Mouse (Mus musculus) CD8-positive naive resting alpha-beta T cell, adult 2 months (primary cell): ENCODE data around the gene Prcd.
"Not testable (repeated sequence)": the region's sequence is repeated elsewhere in the genome, so short reads cannot be mapped to it uniquely, and the experiment has no call there.

ENCODE experiments used
- DNase-seq, 2 experiments: peaks; one replicate each; pipeline ENCODE4 v3.0.0; 2022; ENCODE audit warnings: low read depth in 2 of 2, low spot score in 2 of 2

The Prcd gene

GRCm38 (mm10) chr11:116648213-116648921 is 5.0 kb upstream of the Prcd start:
- DNase-seq: no peak

- no peak for DNase-seq
These were observed 4.4 kb upstream of the Prcd start for GRCm38 (mm10) chr11:116648976-116649375.

GRCm38 (mm10) chr11:116649711-116650337 is 3.5 kb upstream of the Prcd start:
- DNase-seq: no peak

- no peak for DNase-seq
These were observed 2.5 kb upstream of the Prcd start for GRCm38 (mm10) chr11:116650811-116651210.

DNA sequence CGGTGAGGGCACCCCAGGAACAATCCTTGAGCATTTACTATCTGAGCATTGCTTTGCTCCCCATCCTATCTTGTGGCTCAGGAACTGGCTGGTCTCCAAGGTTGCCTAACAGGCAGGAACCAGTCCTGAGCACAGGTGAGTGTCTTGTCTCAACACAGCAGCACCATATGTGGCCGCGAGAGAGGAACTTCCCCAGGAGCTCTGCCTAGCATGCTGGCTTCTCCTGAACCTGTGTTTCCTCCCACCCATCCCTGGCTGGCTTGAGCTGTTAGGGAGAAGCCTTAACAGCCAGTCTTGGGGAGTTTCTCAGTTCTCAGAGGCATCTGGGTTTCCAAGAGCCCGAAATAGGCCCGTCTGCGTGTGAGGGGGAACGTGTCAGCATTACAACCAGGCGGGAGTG is 2.0 kb upstream of the Prcd start:
- DNase-seq: no peak

- no peak for DNase-seq
These were observed 820 bp upstream of the Prcd start for GRCm38 (mm10) chr11:116652330-116653098.

DNA sequence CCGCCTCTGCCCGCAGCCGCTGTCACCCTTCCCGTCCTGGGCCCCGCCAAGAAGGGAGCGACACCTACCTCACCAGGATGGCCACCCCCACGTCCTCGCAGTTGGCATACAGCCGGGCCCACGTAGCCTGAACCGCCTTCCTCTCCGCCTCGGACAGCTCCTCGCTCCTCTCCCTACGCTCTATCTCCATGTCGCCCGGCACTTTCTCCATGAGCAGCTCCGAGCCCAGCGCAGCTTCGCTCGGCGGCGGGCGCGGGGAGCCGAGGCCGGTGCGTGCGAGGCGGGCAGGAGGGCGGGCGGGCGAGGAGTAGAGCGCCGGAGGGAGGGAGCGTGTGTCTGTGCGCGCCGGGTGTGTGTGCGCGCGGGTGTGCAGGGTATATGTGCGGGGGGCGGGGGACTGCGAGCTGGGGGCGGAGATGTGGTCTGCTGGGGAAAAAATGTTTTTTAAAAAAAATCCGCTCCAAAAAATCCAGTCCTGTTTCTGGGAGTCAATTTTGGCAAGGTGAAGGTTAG is 431 bp downstream of the Prcd start:
- no peak for DNase-seq

DNA sequence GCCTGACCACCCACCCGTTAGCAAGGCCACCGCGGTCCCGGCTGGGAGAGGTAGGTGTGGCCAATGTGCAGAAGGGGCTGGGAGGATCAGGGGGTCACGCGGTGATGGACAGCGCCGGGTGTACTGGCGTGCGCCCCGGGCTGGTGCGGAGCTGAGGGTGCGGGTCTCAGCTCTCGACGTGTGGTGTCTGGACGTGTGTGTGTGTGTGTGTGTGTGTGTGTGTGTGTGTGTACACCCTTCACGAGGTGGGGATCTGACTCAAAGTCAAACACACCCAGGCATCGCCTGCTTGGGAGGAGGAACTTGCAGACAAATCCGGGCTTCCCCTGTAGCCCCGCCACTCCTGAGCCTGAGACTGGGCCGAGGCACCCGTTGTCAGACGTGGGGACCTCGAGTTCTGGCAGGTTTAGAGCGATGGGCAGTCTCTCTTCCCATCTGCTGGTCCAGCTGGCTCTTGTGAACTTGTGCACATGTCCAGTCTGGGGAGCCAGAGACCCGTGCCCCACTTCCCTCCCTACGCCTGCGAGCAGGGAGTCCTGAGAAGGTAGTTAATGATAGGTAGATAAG is 1.0 kb downstream of the Prcd start, which contains the start of gene Cygb:
Cygb (minus strand) TSS at position 59 of the 567 bp plus-strand sequence.
- DNase-seq: no peak

DNA sequence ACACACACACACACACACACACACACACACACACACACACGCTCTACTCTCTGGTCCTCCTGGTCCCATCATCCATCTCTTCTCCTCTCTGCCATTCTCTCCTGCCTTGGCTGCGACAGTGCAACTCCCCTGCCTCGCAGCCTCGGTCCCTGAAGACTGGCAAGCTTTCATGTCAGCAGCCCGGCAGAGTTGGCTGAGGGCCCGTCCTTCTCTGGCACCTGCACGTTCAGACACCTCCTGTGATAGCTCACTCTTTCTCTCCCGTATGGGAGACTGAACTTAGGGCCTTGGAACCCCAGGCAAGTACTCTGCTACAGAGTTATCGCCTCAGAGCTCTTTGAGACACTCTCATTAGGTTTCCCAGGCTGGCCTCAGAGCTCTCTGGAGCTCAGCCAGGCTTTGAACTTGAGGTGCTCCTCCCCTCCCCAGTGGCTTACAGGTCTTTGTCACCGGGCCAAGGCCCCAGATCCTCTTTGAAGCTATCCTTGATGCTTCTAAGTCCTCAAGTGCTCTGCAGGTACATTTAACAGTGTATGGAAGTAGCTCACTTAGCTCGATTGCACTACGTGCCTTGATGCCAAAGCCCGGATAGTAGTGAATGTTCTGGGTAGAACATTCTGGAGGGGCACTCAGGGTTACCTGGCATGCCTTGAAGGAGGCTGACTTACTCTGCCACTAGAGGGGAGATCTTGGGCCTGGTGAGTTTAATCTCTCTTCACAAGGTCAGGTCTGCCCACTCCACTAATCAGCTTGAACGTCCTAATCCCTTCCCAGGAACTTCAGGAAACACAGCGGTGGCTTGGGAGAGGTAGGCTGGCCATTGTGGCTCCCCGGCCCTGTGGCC is 3.2 kb downstream of the Prcd start:
- DNase-seq: no peak

GRCm38 (mm10) chr11:116657311-116658223 is 4.2 kb downstream of the Prcd start:
- DNase-seq: no peak

DNA sequence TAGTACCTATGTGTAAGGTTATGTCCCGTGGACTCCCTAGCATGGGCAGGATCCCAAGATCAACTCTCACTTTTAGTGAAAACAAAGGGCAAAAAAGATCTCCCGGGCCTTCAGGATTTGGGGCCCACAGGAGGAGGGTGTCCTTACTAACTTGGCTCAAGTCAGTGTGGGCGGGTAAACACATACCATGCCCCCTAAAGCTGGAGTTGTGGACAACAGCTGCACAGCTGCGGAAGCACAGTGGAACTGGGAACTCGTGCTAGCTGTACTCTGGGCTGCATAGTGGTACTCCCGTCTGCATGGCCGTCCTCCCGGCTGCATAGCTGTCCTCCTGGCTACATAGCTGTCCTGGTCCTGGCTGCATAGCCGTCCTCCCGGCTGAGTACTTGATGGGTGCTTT is 4.9 kb downstream of the Prcd start:
- no peak for DNase-seq

DNA sequence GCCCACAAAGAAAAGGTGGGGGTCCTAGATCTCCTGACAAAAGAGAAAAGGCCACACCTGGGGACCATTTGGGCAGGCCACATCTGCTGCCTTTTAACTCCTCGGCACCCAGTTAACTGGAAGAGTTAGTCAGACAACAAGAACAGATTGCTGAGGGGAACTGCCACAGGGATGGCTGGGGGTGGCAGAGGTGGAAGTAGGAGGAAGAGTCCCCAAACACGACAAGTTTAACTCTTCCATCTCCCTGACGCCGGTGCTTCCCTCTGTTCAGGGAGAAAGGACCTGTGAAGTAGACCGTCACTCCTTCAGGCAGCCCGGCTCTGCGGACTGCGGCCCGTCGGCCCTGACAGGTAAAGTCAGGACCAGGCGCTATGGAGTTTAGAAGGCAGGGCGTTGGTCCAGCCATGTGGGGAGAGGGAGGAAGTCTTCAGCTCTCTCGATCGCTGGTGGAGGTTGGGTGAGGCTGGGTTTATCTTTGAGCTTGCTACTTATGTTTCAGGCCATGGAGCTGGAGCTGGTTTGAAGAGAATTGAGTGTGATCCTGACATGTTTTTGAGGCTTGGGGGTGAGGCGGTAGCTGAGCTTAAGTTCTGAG is 5.8 kb downstream of the Prcd start:
- DNase-seq: no peak

DNA sequence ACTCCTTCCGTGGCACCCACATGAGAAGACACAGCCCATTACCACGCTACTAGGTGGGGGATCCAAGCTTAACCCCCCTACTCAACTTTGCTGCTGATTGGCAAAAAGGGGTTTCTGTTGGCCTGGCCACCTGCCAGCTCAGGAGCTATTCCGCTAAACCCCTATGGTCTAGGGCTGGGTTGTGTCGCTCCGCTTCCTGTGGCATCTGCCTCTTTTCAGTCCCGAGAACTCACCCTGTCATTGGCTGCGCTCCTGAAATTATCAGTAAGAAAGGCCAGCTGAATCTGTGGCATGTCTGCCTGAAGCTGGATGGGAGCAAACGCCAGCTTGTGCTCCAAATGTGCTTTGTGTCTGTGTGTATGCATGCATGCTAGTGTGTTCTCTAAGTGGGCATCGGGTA is 6.8 kb downstream of the Prcd start:
- no peak for DNase-seq

GRCm38 (mm10) chr11:116661291-116661947 is 8.1 kb downstream of the Prcd start:
- DNase-seq: no peak

DNA sequence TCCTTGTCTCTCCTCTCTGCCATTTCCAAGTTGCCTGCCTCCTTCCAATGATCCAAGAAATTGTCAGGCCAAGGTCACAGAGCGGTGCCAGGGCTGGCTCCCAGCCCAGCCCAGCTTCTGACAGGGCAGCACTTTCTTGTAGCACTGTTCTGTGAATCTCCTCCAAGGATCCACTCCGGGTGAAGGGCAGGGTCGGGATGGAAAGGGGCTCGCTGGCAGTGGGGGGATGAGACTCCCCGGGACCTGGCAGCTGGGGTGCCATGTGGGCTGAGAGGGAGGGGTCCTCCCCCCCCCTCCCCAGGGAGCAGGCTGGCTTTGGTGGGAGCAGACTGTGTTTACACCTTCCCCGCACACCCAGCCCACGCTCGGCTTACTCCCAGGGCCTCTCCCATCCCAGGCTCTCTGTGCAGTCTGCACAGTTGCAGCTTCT is 8.6 kb downstream of the Prcd start:
- no peak for DNase-seq

DNA sequence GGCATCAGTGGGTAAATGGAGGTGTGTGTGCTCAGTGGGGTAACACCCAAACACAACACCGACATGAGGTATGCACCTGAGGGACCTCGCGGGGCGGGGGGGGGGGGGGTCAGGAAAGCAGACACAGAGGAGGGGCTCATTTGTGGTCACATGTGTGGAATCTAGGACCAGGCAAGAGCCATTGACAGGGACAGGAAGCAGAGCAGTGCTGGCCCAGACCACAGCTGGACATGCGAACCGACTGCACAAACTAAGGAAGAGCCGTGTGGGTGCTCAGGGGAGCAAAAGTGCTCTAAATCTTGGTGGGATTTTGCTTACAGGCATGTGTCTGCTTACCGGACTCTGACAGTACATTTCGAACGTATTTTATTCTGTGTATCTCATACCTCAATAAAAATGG is 12.0 kb downstream of the Prcd start:
- no peak for DNase-seq

GRCm38 (mm10) chr11:116666566-116666965 is 13.2 kb downstream of the Prcd start:
- DNase-seq: no peak

DNA sequence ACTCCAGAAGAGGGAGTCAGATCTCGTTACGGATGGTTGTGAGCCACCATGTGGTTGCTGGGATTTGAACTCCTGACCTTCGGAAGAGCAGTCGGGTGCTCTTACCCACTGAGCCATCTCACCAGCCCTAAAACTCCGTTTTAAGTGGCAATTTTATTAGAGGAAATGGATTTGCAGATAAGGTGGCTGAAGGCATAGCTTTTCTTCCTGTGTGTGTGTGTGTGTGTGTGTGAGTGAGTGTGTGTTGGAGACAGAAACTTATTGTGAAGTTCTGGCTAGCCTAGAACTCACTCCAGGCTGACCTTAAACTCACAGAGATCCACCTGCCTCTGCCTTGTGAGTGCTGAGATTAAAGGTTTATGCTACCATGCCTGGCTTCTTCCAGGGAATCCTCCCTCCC is 13.7 kb downstream of the Prcd start:
- DNase-seq: not testable (repeated sequence)

DNA sequence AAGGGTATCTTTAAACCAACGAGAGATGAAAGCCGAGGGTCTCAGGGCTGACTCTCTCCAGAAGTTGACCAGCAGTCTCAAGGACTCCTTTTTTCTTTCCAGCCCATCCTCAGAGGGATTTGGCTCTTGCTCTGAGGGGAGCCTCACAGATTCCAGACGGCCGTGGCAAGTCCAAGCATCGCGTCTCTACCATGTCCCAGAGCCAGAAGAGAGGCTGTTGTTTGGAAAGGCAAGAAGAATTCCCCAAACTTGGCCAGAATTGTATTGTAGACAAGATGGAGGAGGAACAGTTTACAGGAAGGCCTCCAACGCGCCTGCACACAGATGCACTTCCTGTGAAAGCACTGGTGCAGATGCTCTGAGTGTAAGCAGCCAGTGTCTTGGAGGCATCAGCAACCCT is 14.6 kb downstream of the Prcd start:
- DNase-seq: no peak
